Mouse (Mus musculus): ENCODE measurements around the gene Nectin1. TPM values are rescaled to one million over a fixed set of nuclear protein-coding genes. Genes with fewer than 3 reads are reported as not detected.

Nectin1 gene
- polyA plus RNA-seq, 1 experiment from 2014 or later, result 7.2 TPM

DNA sequence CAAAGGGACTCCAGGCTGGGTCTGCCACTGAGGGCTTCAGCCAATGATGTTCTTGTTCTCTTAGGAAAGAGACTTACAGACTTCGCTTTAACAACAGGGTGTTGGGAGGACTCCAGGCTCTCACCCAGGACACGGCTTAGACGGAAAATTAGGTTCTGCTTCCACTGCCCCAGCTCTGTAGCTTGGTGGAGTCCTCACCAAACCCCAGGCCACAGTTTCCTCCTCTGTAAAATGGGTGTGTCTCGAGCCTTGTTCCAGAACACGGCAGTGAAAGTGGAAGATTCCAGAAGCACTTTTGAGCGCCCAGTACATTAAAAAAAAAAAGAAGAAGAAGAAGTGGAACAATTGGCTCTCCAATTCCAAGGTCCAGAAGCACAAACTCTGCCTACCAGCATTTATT lies 28.7 kb downstream of the Nectin1 start:
- Histone ChIP-seq H3K27me3 (ENCODE audit: insufficient read depth, poor library complexity, severe bottlenecking) (no peaks in the 10 kb centered on the region), H3K4me3 (no peak overlapping the region), H3K9me3 (no peaks in the 10 kb centered on the region), H3K4me1 (replicated peaks) (peaks cover 87% of the 10 kb centered on the region), H3K27ac (no peak overlapping the region), H3K36me3 (no peaks in the 10 kb centered on the region)
- 90% methylated on average over 6 of the region's 6 CpGs for WGBS
- DNase-seq (ENCODE audit: low spot score), result no peak

DNA sequence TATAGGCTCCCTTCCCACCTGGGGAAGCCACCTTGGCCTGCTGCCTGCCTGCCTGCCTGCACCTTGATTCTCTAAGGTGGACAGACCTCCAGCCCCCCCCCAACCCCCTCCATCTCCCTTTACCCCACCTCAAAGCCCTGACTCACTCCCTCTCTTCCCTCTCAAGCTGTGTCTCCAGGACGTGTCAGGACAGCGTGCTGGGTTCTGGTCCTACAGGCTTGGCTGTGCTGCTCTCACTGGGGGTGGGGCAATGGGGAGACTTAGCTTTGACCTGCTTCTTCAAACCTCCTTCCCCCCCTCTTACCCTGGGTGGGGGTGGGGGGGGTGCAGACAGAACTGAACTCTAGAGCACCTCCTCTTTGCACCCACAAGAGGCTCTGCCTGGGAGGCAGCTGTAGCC lies 29.7 kb downstream of the Nectin1 start:
- 84% methylated on average over 2 of the region's 2 CpGs for WGBS
- no peaks in the 10 kb centered on the region for H3K27me3 ChIP-seq (ENCODE audit: insufficient read depth, poor library complexity, severe bottlenecking)
- DNase-seq (ENCODE audit: low spot score), result no peak
- no peak overlapping the region for H3K4me3 ChIP-seq
- H3K36me3 ChIP-seq, result no peaks in the 10 kb centered on the region
- peak overlapping the region; percentile 54 for H3K27ac ChIP-seq
- no peaks in the 10 kb centered on the region for H3K9me3 ChIP-seq
- peaks cover 87% of the 10 kb centered on the region for H3K4me1 ChIP-seq (replicated peaks)

DNA sequence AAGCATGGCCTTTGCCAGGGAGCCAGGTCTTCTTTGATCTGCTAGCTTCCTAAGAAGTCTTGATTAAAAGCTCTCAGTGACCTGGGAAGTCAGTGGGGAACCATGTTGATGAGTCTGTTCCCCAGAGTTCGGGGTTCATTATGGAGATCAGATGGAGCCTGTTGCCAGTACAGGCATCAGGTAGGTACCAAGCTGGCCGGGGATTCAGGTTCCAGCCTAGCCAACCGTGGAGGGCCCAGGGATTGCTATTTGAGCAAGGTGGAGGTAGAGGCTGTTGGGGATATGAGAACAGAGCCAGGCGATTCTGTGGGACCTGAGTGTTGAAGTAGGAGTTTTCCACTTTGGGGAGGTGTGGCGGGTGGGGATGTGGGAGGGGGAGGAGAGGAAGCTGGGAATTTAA lies 30.6 kb downstream of the Nectin1 start:
- Histone ChIP-seq H3K4me1 (replicated peaks) (peaks cover 87% of the 10 kb centered on the region), H3K27ac (peak overlapping the region; percentile 50), H3K9me3 (no peaks in the 10 kb centered on the region)

DNA sequence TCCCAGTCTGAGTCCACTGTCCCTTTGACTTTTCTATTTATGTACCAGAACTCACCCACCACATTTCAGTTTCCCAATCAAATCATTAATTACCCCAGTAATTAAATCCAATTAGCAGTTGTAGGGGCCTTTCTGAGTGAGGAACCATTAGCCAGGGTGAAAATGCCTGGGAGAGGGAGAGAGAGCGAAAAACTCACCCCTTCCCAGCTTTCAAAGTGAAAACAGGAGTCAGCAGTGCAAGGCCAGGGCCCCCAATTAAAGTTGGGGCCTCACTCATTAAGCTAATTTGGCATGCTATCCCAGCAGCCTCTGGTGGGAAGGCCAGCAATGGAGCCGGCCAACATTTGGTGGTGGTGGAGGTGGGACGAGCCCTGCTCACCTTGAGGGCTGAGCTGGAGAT lies 32.4 kb downstream of the Nectin1 start:
- 83% methylated on average over 3 of the region's 3 CpGs for WGBS
- Histone ChIP-seq H3K36me3 (no peaks in the 10 kb centered on the region), H3K4me3 (no peak overlapping the region)

More for the DNA sequence above, 30.6 kb downstream of the Nectin1 start:
- no peaks in the 10 kb centered on the region for H3K27me3 ChIP-seq (ENCODE audit: insufficient read depth, poor library complexity, severe bottlenecking)
- H3K4me3 ChIP-seq, result no peak overlapping the region
- DNase-seq (ENCODE audit: low spot score), result no peak
- WGBS, result 88% methylated on average over 5 of the region's 5 CpGs
- H3K36me3 ChIP-seq, result no peaks in the 10 kb centered on the region

GRCm38 (mm10) chr9:43777362-43778360 lies 33.9 kb downstream of the Nectin1 start:
- Histone ChIP-seq H3K9me3 (no peaks in the 10 kb centered on the region), H3K4me3 (no peak overlapping the region), H3K36me3 (no peaks in the 10 kb centered on the region), H3K4me1 (replicated peaks) (peaks cover 92% of the 10 kb centered on the region), H3K27ac (peak overlapping the region; percentile 59; the same call in 1 of the 2 replicates), H3K27me3 (ENCODE audit: insufficient read depth, poor library complexity, severe bottlenecking) (no peaks in the 10 kb centered on the region)
- 82% methylated on average over 16 of the region's 16 CpGs for WGBS
- no peak for DNase-seq (ENCODE audit: low spot score)

More for the DNA sequence above, 32.4 kb downstream of the Nectin1 start:
- Histone ChIP-seq H3K27ac (no peak overlapping the region), H3K9me3 (no peaks in the 10 kb centered on the region), H3K27me3 (ENCODE audit: insufficient read depth, poor library complexity, severe bottlenecking) (no peaks in the 10 kb centered on the region), H3K4me1 (replicated peaks) (peaks cover 87% of the 10 kb centered on the region)
- DNase-seq (ENCODE audit: low spot score), result no peak

DNA sequence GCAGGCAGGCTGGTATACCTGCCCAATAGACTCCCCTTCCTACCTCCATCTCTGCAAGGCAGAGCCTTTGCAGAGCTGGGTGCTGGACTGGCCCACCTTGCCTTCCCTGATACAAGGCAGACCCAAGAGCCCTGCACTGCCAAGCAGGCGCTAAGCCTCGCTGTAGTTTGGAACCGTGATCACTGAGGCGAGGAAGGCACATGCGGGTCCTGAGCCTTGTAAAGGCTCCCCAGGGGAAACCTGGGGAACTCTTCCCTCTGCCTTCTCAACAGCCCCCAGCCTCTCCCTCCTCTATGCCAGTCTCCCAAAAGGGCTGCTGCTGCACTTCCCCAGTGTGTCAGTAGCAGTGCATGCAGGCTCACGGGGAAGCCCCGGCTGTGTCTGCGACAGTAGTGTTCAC lies 37.1 kb downstream of the Nectin1 start:
- 44% methylated on average over 8 of the region's 8 CpGs for WGBS
- Histone ChIP-seq H3K4me3 (no peak overlapping the region), H3K4me1 (replicated peaks) (peaks cover 91% of the 10 kb centered on the region), H3K27ac (peak overlapping the region; percentile 45; the same call in 1 of the 2 replicates), H3K9me3 (no peaks in the 10 kb centered on the region), H3K36me3 (no peaks in the 10 kb centered on the region), H3K27me3 (ENCODE audit: insufficient read depth, poor library complexity, severe bottlenecking) (no peaks in the 10 kb centered on the region)
- no peak for DNase-seq (ENCODE audit: low spot score)

GRCm38 (mm10) chr9:43782401-43782800 lies 38.6 kb downstream of the Nectin1 start:
- H3K4me1 ChIP-seq (replicated peaks), result peaks cover 86% of the 10 kb centered on the region
- no peaks in the 10 kb centered on the region for H3K27me3 ChIP-seq (ENCODE audit: insufficient read depth, poor library complexity, severe bottlenecking)
- H3K27ac ChIP-seq, result no peak overlapping the region
- H3K36me3 ChIP-seq, result no peaks in the 10 kb centered on the region
- WGBS, result 80% methylated on average over 5 of the region's 5 CpGs
- H3K4me3 ChIP-seq, result no peak overlapping the region
- no peaks in the 10 kb centered on the region for H3K9me3 ChIP-seq
- DNase-seq (ENCODE audit: low spot score), result no peak

DNA sequence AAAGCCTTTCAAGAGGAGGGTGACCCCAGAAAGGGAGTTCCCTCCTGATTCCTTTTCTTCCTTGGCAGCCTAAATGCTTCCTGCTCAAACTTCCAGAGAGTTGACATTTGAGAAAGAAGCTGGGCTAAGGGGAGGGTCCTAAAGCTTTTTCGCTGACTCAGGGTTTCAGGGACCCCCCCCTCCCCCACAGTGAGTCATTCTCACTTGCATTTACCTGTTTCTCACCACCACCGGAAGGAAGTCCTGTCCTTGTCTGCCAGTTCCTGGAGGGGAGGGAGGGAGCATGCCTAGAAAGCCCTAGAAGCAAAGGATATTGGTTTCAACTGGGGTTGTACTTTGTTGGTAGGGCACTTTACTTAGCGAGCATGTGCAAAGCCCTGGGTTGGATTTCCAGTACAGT lies 40.2 kb downstream of the Nectin1 start:
- Histone ChIP-seq H3K27me3 (ENCODE audit: insufficient read depth, poor library complexity, severe bottlenecking) (no peaks in the 10 kb centered on the region), H3K36me3 (no peaks in the 10 kb centered on the region), H3K27ac (peak overlapping the region; percentile 57; the same call in 1 of the 2 replicates), H3K9me3 (no peaks in the 10 kb centered on the region), H3K4me3 (no peak overlapping the region), H3K4me1 (replicated peaks) (peaks cover 85% of the 10 kb centered on the region)
- WGBS, result 57% methylated on average over 3 of the region's 3 CpGs
- no peak for DNase-seq (ENCODE audit: low spot score)

DNA sequence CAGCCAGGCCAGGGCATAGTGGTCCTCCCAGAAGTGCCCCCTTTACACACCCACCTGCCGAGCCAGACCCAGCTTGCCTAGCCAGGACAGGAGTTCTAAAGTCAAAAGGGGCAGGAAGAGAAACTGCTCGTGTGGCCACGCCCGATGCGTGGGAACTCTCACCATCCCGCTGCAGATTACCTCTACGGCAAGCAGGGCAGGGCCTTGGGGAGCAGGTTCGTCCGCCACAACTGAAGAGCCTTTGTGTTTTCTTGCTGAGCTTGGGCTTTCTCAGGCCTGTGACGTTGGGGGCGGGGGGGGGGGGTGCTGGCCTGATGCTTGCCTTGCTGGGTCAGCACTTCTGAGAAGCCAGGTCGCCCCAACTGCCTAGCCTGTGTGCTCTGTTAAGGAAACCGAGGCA lies 41.1 kb downstream of the Nectin1 start:
- no peak for DNase-seq (ENCODE audit: low spot score)
- H3K36me3 ChIP-seq, result no peaks in the 10 kb centered on the region
- 62% methylated on average over 13 of the region's 13 CpGs for WGBS
- no peak overlapping the region for H3K4me3 ChIP-seq
- peaks cover 77% of the 10 kb centered on the region for H3K4me1 ChIP-seq (replicated peaks)
- peak overlapping the region; percentile 60; the same call in 1 of the 2 replicates for H3K27ac ChIP-seq
- no peaks in the 10 kb centered on the region for H3K9me3 ChIP-seq
- H3K27me3 ChIP-seq (ENCODE audit: insufficient read depth, poor library complexity, severe bottlenecking), result no peaks in the 10 kb centered on the region

- peaks cover 50% of the 10 kb centered on the region for H3K4me1 ChIP-seq (replicated peaks)
- 76% methylated on average over 4 of the region's 4 CpGs for WGBS
- H3K27ac ChIP-seq, result peak overlapping the region; percentile 69
- H3K9me3 ChIP-seq, result no peaks in the 10 kb centered on the region
- no peak overlapping the region for H3K4me3 ChIP-seq
- H3K36me3 ChIP-seq, result peaks cover 19% of the 10 kb centered on the region
- no peaks in the 10 kb centered on the region for H3K27me3 ChIP-seq (ENCODE audit: insufficient read depth, poor library complexity, severe bottlenecking)
- DNase-seq (ENCODE audit: low spot score), result no peak
These were observed 43.8 kb downstream of the Nectin1 start for GRCm38 (mm10) chr9:43787591-43787990.

GRCm38 (mm10) chr9:43792681-43793080 lies 48.9 kb downstream of the Nectin1 start:
- no peak overlapping the region for H3K4me3 ChIP-seq
- peaks cover 69% of the 10 kb centered on the region for H3K36me3 ChIP-seq
- H3K27ac ChIP-seq, result no peak overlapping the region
- no peaks in the 10 kb centered on the region for H3K9me3 ChIP-seq
- H3K4me1 ChIP-seq (replicated peaks), result peaks cover 27% of the 10 kb centered on the region
- WGBS, result 90% methylated on average over 9 of the region's 9 CpGs
- no peak for DNase-seq (ENCODE audit: low spot score)
- H3K27me3 ChIP-seq (ENCODE audit: insufficient read depth, poor library complexity, severe bottlenecking), result no peaks in the 10 kb centered on the region

GRCm38 (mm10) chr9:43793411-43793810 lies 49.6 kb downstream of the Nectin1 start:
- H3K27me3 ChIP-seq (ENCODE audit: insufficient read depth, poor library complexity, severe bottlenecking), result no peaks in the 10 kb centered on the region
- peaks cover 76% of the 10 kb centered on the region for H3K36me3 ChIP-seq
- H3K4me1 ChIP-seq (replicated peaks), result peaks cover 22% of the 10 kb centered on the region
- DNase-seq (ENCODE audit: low spot score), result no peak
- no peak overlapping the region for H3K27ac ChIP-seq
- WGBS, result 80% methylated on average over 3 of the region's 3 CpGs
- H3K9me3 ChIP-seq, result no peaks in the 10 kb centered on the region
- H3K4me3 ChIP-seq, result no peak overlapping the region

DNA sequence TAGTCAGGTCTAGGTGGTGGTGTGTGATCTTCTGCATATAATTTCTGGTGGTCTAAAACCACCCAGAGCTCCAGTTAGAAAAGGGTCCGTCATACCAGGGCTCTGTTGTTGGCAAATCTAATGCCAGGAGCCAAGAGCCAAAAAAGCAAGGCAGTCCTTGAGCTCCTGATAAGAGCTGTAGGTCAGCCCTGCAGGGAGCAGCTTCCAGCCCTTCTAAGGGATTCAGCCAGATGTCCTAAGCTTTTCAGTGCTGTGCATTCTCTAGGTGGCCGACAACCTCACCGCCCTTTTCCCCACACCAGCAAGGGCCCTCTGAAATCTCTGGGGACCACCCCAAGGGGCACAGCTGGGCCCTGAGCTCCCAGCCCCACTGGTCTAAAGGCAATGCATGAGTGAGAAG lies 52.2 kb downstream of the Nectin1 start:
- Histone ChIP-seq H3K4me3 (no peak overlapping the region), H3K9me3 (no peaks in the 10 kb centered on the region), H3K27ac (no peak overlapping the region), H3K36me3 (peaks cover 99% of the 10 kb centered on the region), H3K4me1 (replicated peaks) (peaks cover 19% of the 10 kb centered on the region), H3K27me3 (ENCODE audit: insufficient read depth, poor library complexity, severe bottlenecking) (no peaks in the 10 kb centered on the region)
- no peak for DNase-seq (ENCODE audit: low spot score)
- 77% methylated on average over 3 of the region's 3 CpGs for WGBS

All from hindbrain, embryonic 10.5 days (tissue).